Mouse (Mus musculus) kidney, adult 18-20 months (tissue): ENCODE measurements around the gene Hsbp1.

Experiments used
- DNase-seq: peaks from one replicate; pipeline ENCODE4 v3.0.0; 2021

Gene Hsbp1

GRCm38 (mm10) chr8:119394097-119394496 lies 49.8 kb downstream of the Hsbp1 start:
- no peak for DNase-seq

GRCm38 (mm10) chr8:119394524-119395026 lies 50.3 kb downstream of the Hsbp1 start, which contains the start of gene Mlycd:
TSS of gene Mlycd (plus strand) at chr8:119394878.
- peak; percentile 94 for DNase-seq

- no peak for DNase-seq
Observed at GRCm38 (mm10) chr8:119395072-119395950, 51.0 kb downstream of the Hsbp1 start.
